Mouse (Mus musculus) MEL (cell line): Measurements from ENCODE around the gene Trank1. TPM values are rescaled to one million over a fixed set of nuclear protein-coding genes. Genes with fewer than 3 reads are reported as not detected.

Experiments used
- DNase-seq: peaks from one replicate; pipeline ENCODE4 v3.0.0; 2011; ENCODE audit warnings: low read depth, low spot score
- H3K27ac ChIP-seq: 2 replicates; pipeline ENCODE4 v1.5.1; 2012; ENCODE audit warnings: low read depth, mild to moderate bottlenecking, control low read depth, low read length, moderate library complexity; ENCODE audit not compliant: control insufficient read depth
- H3K27me3 ChIP-seq, 2 experiments: fragments of 150-350 bp in 1 of 2; sonication (generic) in 1 of 2; 2 replicates each; pipeline ENCODE4 v1.6.1; 2012; ENCODE audit warnings: low read length in 2 of 2, mild to moderate bottlenecking in 2 of 2, improper control_type of control experiment in 1 of 2, moderate library complexity in 1 of 2; ENCODE audit not compliant: insufficient read depth in 2 of 2, control insufficient read depth in 1 of 2
- H3K36me3 ChIP-seq, 2 experiments: 2 replicates each; pipeline ENCODE4 v1.6.1; 2012 to 2014; ENCODE audit warnings: low read length in 2 of 2, improper control_type of control experiment in 1 of 2, inconsistent platforms in 1 of 2, mild to moderate bottlenecking in 1 of 2; ENCODE audit not compliant: insufficient read depth in 2 of 2, control insufficient read depth in 1 of 2
- H3K4me1 ChIP-seq, 2 experiments: fragments of 150-350 bp in 1 of 2; sonication (generic) in 1 of 2; 2 replicates each; pipeline ENCODE4 v1.6.1; 2012; ENCODE audit warnings: low read length in 2 of 2, improper control_type of control experiment in 1 of 2, mild to moderate bottlenecking in 1 of 2; ENCODE audit not compliant: insufficient read depth in 2 of 2, control insufficient read depth in 1 of 2
- H3K4me3 ChIP-seq, 2 experiments: fragments of 150-350 bp in 1 of 2; sonication (generic) in 1 of 2; 2 replicates each; pipeline ENCODE4 v1.5.1; 2012; ENCODE audit warnings: low read depth in 2 of 2, low read length in 2 of 2, mild to moderate bottlenecking in 2 of 2, moderate library complexity in 2 of 2, control low read depth in 1 of 2, improper control_type of control experiment in 1 of 2; ENCODE audit not compliant: control insufficient read depth in 1 of 2, insufficient read depth in 1 of 2
- H3K79me2 ChIP-seq: 2 replicates; pipeline ENCODE4 v1.6.1; 2012; ENCODE audit warnings: mild to moderate bottlenecking, low read length, moderate library complexity; ENCODE audit not compliant: control insufficient read depth, poor library complexity, insufficient read depth
- H3K9ac ChIP-seq: 2 replicates; pipeline ENCODE4 v1.6.1; 2012; ENCODE audit warnings: low read depth, mild to moderate bottlenecking, control low read depth, low read length, moderate library complexity; ENCODE audit not compliant: control insufficient read depth, poor library complexity, severe bottlenecking
- H3K9me3 ChIP-seq: fragments of 150-350 bp; sonication (generic); replicated peaks from 2 replicates; pipeline ENCODE4 v1.6.1; 2012; ENCODE audit warnings: mild to moderate bottlenecking, low read length, improper control_type of control experiment, moderate library complexity; ENCODE audit not compliant: insufficient read depth
- BHLHE40 ChIP-seq: IDR thresholded peaks from 2 replicates; pipeline ENCODE4 v1.6.1; 2012; ENCODE audit warnings: low read depth, mild to moderate bottlenecking, inconsistent platforms, low read length, improper control_type of control experiment, borderline replicate concordance
- CHD1 ChIP-seq: IDR thresholded peaks from 2 replicates; pipeline ENCODE4 v1.6.1; 2012; ENCODE audit warnings: low read depth, mild to moderate bottlenecking, inconsistent platforms, low read length, improper control_type of control experiment
- CHD2 ChIP-seq: IDR thresholded peaks from 2 replicates; pipeline ENCODE4 v1.6.1; 2011; ENCODE audit warnings: low read length, improper control_type of control experiment
- ETS1 ChIP-seq: IDR thresholded peaks from 2 replicates; pipeline ENCODE4 v1.6.1; 2012; ENCODE audit warnings: low read depth, mild to moderate bottlenecking, inconsistent platforms, low read length, improper control_type of control experiment, moderate library complexity
- GATA1 ChIP-seq: IDR thresholded peaks from 2 replicates; pipeline ENCODE4 v1.6.1; 2011; ENCODE audit warnings: low read depth, low read length, improper control_type of control experiment
- JUND ChIP-seq: IDR thresholded peaks from 2 replicates; pipeline ENCODE4 v1.6.1; 2011; ENCODE audit warnings: low read depth, mild to moderate bottlenecking, improper control_type of control experiment, low read length
- KAT2A ChIP-seq: conservative IDR thresholded peaks from 2 replicates; pipeline ENCODE4 v1.6.1; 2012; ENCODE audit warnings: low read depth, low read length, improper control_type of control experiment, inconsistent platforms
- MAFK ChIP-seq: IDR thresholded peaks from 2 replicates; pipeline ENCODE4 v1.6.1; 2011; ENCODE audit warnings: low read depth, mild to moderate bottlenecking, low read length, improper control_type of control experiment, borderline replicate concordance
- MAX ChIP-seq: IDR thresholded peaks from 2 replicates; pipeline ENCODE4 v1.6.1; 2011; ENCODE audit warnings: low read length, improper control_type of control experiment
- MAZ ChIP-seq: IDR thresholded peaks from 2 replicates; pipeline ENCODE4 v1.6.1; 2012; ENCODE audit warnings: low read depth, mild to moderate bottlenecking, inconsistent platforms, low read length, improper control_type of control experiment
- MEF2A ChIP-seq: IDR thresholded peaks from 2 replicates; pipeline ENCODE4 v1.6.1; 2014; ENCODE audit warnings: low read depth, mild to moderate bottlenecking, inconsistent platforms, low read length, improper control_type of control experiment; ENCODE audit not compliant: poor library complexity, insufficient replicate concordance, severe bottlenecking; ENCODE audit errors: extremely low read depth
- MYB ChIP-seq: IDR thresholded peaks from 2 replicates; pipeline ENCODE4 v1.6.1; 2011; ENCODE audit warnings: mild to moderate bottlenecking, low read depth, low read length, improper control_type of control experiment
- MYC ChIP-seq: IDR thresholded peaks from 2 replicates; pipeline ENCODE4 v1.6.1; 2011; ENCODE audit warnings: low read depth, mild to moderate bottlenecking, low read length, improper control_type of control experiment, moderate library complexity
- NELFE ChIP-seq: IDR thresholded peaks from 2 replicates; pipeline ENCODE4 v1.6.1; 2011; ENCODE audit warnings: low read depth, low read length, improper control_type of control experiment
- POLR2AphosphoS2 ChIP-seq: IDR thresholded peaks from 2 replicates; pipeline ENCODE4 v1.6.1; 2011; ENCODE audit warnings: low read length, improper control_type of control experiment
- POLR2AphosphoS5 ChIP-seq: IDR thresholded peaks from 2 replicates; pipeline ENCODE4 v1.6.1; 2012; ENCODE audit warnings: low read depth, borderline replicate concordance, mild to moderate bottlenecking, inconsistent platforms, low read length, moderate library complexity, mixed read lengths
- RAD21 ChIP-seq: IDR thresholded peaks from 2 replicates; pipeline ENCODE4 v1.6.1; 2011; ENCODE audit warnings: mild to moderate bottlenecking, low read depth, low read length, improper control_type of control experiment
- SIN3A ChIP-seq: IDR thresholded peaks from 2 replicates; pipeline ENCODE4 v1.6.1; 2012; ENCODE audit warnings: low read length, improper control_type of control experiment, inconsistent platforms
- SMC3 ChIP-seq: IDR thresholded peaks from 2 replicates; pipeline ENCODE4 v1.6.1; 2011; ENCODE audit warnings: low read depth, low read length, improper control_type of control experiment
- TAL1 ChIP-seq: IDR thresholded peaks from 2 replicates; pipeline ENCODE4 v1.6.1; 2012; ENCODE audit warnings: mild to moderate bottlenecking, inconsistent platforms, low read length, moderate library complexity, mixed read lengths
- TCF12 ChIP-seq: IDR thresholded peaks from 2 replicates; pipeline ENCODE4 v1.6.1; 2014; ENCODE audit warnings: low read depth, mild to moderate bottlenecking, inconsistent platforms, low read length, improper control_type of control experiment, moderate library complexity
- UBTF ChIP-seq: IDR thresholded peaks from 2 replicates; pipeline ENCODE4 v1.6.1; 2012; ENCODE audit warnings: low read depth, mild to moderate bottlenecking, inconsistent platforms, low read length, improper control_type of control experiment, moderate library complexity, borderline replicate concordance; ENCODE audit not compliant: insufficient read depth
- USF2 ChIP-seq, 2 experiments: IDR thresholded peaks; 2 replicates each; pipeline ENCODE4 v1.6.1; 2011 to 2012; ENCODE audit warnings: improper control_type of control experiment in 2 of 2, low read length in 2 of 2, borderline replicate concordance in 1 of 2, inconsistent platforms in 1 of 2, low read depth in 1 of 2, mild to moderate bottlenecking in 1 of 2; ENCODE audit not compliant: insufficient read depth in 1 of 2
- ZC3H11A ChIP-seq: IDR thresholded peaks from 2 replicates; pipeline ENCODE4 v1.6.1; 2012; ENCODE audit warnings: low read depth, mild to moderate bottlenecking, inconsistent platforms, low read length, improper control_type of control experiment
- ZKSCAN1 ChIP-seq: IDR thresholded peaks from 2 replicates; pipeline ENCODE4 v1.6.1; 2012; ENCODE audit warnings: low read depth, mild to moderate bottlenecking, inconsistent platforms, low read length, improper control_type of control experiment, moderate library complexity
- ZMIZ1 ChIP-seq: IDR thresholded peaks from 2 replicates; pipeline ENCODE4 v1.6.1; 2012; ENCODE audit warnings: low read depth, mild to moderate bottlenecking, inconsistent platforms, low read length, improper control_type of control experiment, moderate library complexity
- ZNF384 ChIP-seq: IDR thresholded peaks from 2 replicates; pipeline ENCODE4 v1.6.1; 2012; ENCODE audit warnings: low read depth, mild to moderate bottlenecking, inconsistent platforms, low read length, improper control_type of control experiment
- polyA plus RNA-seq, 2 experiments: library from polyadenylated mRNA; stranded (reverse) in 1 of 2; unstranded in 1 of 2; fragments of >175 nt in 1 of 2; fragments of >200 nt in 1 of 2; gene quantifications; 2 replicates each; pipeline versions ENCODE4 v1.2.1 to v1.2.4; 2012; ENCODE audit warnings: low replicate concordance in 2 of 2, low read depth in 1 of 2; ENCODE audit not compliant: insufficient read length in 2 of 2, insufficient read depth in 1 of 2, missing spikeins in 1 of 2
- total RNA-seq: library from RNA; depleted of rRNA; stranded (reverse); fragments of 300-350 nt; gene quantifications from 2 replicates; pipeline ENCODE4 v1.2.3, GENCODE M21; 2012

Gene Trank1
- total and polyA plus RNA-seq, 3 experiments, result not detected

- Histone ChIP-seq H3K36me3 (no peaks in the 10 kb centered on the region), H3K9ac (no peak overlapping the region), H3K27ac (no peak overlapping the region), H3K4me3 (no peak overlapping the region), H3K9me3 (no peaks in the 10 kb centered on the region), H3K27me3 (no peaks in the 10 kb centered on the region), H3K4me1 (no peaks in the 10 kb centered on the region), H3K79me2 (no peaks in the 10 kb centered on the region)
- DNase-seq, result no peak
- TF ChIP-seq RAD21 (no peak), USF2 (IDR thresholded peaks at IDR 0.05; ENCODE audit: borderline replicate concordance in 1 of 2, insufficient read depth in 1 of 2, low read depth in 1 of 2, low read length in 2 of 2) (no peak), POLR2AphosphoS2 (no peak), TCF12 (no peak), ZKSCAN1 (no peak), MEF2A (no peak), MAZ (no peak), ZNF384 (no peak), CHD1 (no peak), CHD2 (no peak), UBTF (no peak), GATA1 (no peak), ZC3H11A (no peak), JUND (no peak), SMC3 (no peak), KAT2A (no peak), POLR2AphosphoS5 (no peak), MYC (no peak), TAL1 (no peak), NELFE (no peak)
Observed at GRCm38 (mm10) chr9:111422567-111422966, 111.0 kb downstream of the Trank1 start.

- Histone ChIP-seq H3K36me3 (no peaks in the 10 kb centered on the region), H3K4me3 (no peak overlapping the region), H3K4me1 (no peaks in the 10 kb centered on the region), H3K27me3 (no peaks in the 10 kb centered on the region), H3K79me2 (no peaks in the 10 kb centered on the region), H3K9ac (no peak overlapping the region), H3K9me3 (no peaks in the 10 kb centered on the region), H3K27ac (no peak overlapping the region)
- TF ChIP-seq SIN3A (no peak), UBTF (no peak), POLR2AphosphoS5 (no peak), MAFK (no peak), TCF12 (no peak), MYB (no peak), CHD1 (no peak), MEF2A (no peak), GATA1 (no peak), MAX (no peak), ZMIZ1 (no peak), BHLHE40 (no peak), ETS1 (no peak)
- DNase-seq, result no peak
Observed at GRCm38 (mm10) chr9:111425113-111425512, 113.6 kb downstream of the Trank1 start.
